Mouse (Mus musculus): ENCODE results near the gene Slc45a2. TPM values are rescaled to one million over a fixed set of nuclear protein-coding genes. Genes with fewer than 3 reads are reported as not detected.

Slc45a2 gene
- total RNA-seq, 2 experiments from 2014 or later: not detected

GRCm38 (mm10) chr15:10991566-10991965 lies 9.0 kb upstream of the Slc45a2 start:
- ATAC-seq (replicated peaks; ENCODE audit: low FRiP score, poor library complexity, severe bottlenecking): no peak

- no peak for ATAC-seq (replicated peaks; ENCODE audit: low FRiP score, poor library complexity, severe bottlenecking)
Observed at GRCm38 (mm10) chr15:10999832-11000231, 689 bp upstream of the Slc45a2 start.

- no peak for ATAC-seq (replicated peaks; ENCODE audit: low FRiP score, poor library complexity, severe bottlenecking)
Observed at GRCm38 (mm10) chr15:11003791-11004190, 3.3 kb downstream of the Slc45a2 start.

GRCm38 (mm10) chr15:11004646-11005045 lies 4.1 kb downstream of the Slc45a2 start:
- no peak for ATAC-seq (replicated peaks; ENCODE audit: low FRiP score, poor library complexity, severe bottlenecking)

GRCm38 (mm10) chr15:11008756-11009155 lies 8.2 kb downstream of the Slc45a2 start:
- no peak for ATAC-seq (replicated peaks; ENCODE audit: low FRiP score, poor library complexity, severe bottlenecking)

GRCm38 (mm10) chr15:11010976-11011548 lies 10.5 kb downstream of the Slc45a2 start:
- no peak for ATAC-seq (replicated peaks; ENCODE audit: low FRiP score, poor library complexity, severe bottlenecking)

GRCm38 (mm10) chr15:11014931-11015330 lies 14.4 kb downstream of the Slc45a2 start:
- no peak for ATAC-seq (replicated peaks; ENCODE audit: low FRiP score, poor library complexity, severe bottlenecking)

- ATAC-seq (replicated peaks; ENCODE audit: low FRiP score, poor library complexity, severe bottlenecking): no peak
Observed at GRCm38 (mm10) chr15:11026801-11027561, 26.5 kb downstream of the Slc45a2 start.

- ATAC-seq (replicated peaks; ENCODE audit: low FRiP score, poor library complexity, severe bottlenecking): no peak
Observed at GRCm38 (mm10) chr15:11030188-11030587, 29.7 kb downstream of the Slc45a2 start.

GRCm38 (mm10) chr15:11035947-11036474 lies 35.5 kb downstream of the Slc45a2 start:
- ATAC-seq (replicated peaks; ENCODE audit: low FRiP score, poor library complexity, severe bottlenecking): no peak

GRCm38 (mm10) chr15:11036535-11037375 lies 36.2 kb downstream of the Slc45a2 start:
- ATAC-seq (replicated peaks; ENCODE audit: low FRiP score, poor library complexity, severe bottlenecking): no peak

GRCm38 (mm10) chr15:11037376-11037695 lies 36.8 kb downstream of the Slc45a2 start:
- no peak for ATAC-seq (replicated peaks; ENCODE audit: low FRiP score, poor library complexity, severe bottlenecking)

- no peak for ATAC-seq (replicated peaks; ENCODE audit: low FRiP score, poor library complexity, severe bottlenecking)
Observed at GRCm38 (mm10) chr15:11037711-11038110, 37.2 kb downstream of the Slc45a2 start, which contains the start of gene Rxfp3. Rxfp3 (minus strand) TSS chr15:11037991.

- no peak for ATAC-seq (replicated peaks; ENCODE audit: low FRiP score, poor library complexity, severe bottlenecking)
Observed at GRCm38 (mm10) chr15:11038476-11038875, 38.0 kb downstream of the Slc45a2 start.

- ATAC-seq (replicated peaks; ENCODE audit: low FRiP score, poor library complexity, severe bottlenecking): no peak
Observed at GRCm38 (mm10) chr15:11040067-11040466, 39.5 kb downstream of the Slc45a2 start.

GRCm38 (mm10) chr15:11041229-11041628 lies 40.7 kb downstream of the Slc45a2 start:
- no peak for ATAC-seq (replicated peaks; ENCODE audit: low FRiP score, poor library complexity, severe bottlenecking)

- ATAC-seq (replicated peaks; ENCODE audit: low FRiP score, poor library complexity, severe bottlenecking): no peak
Observed at GRCm38 (mm10) chr15:11042828-11043227, 42.3 kb downstream of the Slc45a2 start.

- no peak for ATAC-seq (replicated peaks; ENCODE audit: low FRiP score, poor library complexity, severe bottlenecking)
Observed at GRCm38 (mm10) chr15:11053678-11054439, 53.3 kb downstream of the Slc45a2 start.

- no peak for ATAC-seq (replicated peaks; ENCODE audit: low FRiP score, poor library complexity, severe bottlenecking)
Observed at GRCm38 (mm10) chr15:11054440-11055080, 54.0 kb downstream of the Slc45a2 start.
